Mouse (Mus musculus) liver, embryonic 14.5 days (tissue): ENCODE results near the gene 1700028K03Rik. TPM values are rescaled to one million over a fixed set of nuclear protein-coding genes. Genes with fewer than 3 reads are reported as not detected.
A peak's percentile ranks its signal among the peaks of the same experiment; 100 is the strongest.

ENCODE experiments used
- ATAC-seq: fragments of 200-750 bp; cut with Nextera tagmentation; 2 replicates; pipeline ENCODE4 v1.8.0; 2017; ENCODE audit warnings: moderate number of reproducible peaks, mild to moderate bottlenecking, moderate library complexity; ENCODE audit not compliant: insufficient read depth
- DNase-seq, 3 experiments: peaks; one replicate each; pipeline ENCODE4 v3.0.0-alpha.2; 2012 to 2013; ENCODE audit warnings: low read depth in 3 of 3, low spot score in 3 of 3
- H3K27ac ChIP-seq: fragments of 300-500 bp; sonication (generic); 2 replicates; pipeline ENCODE4 v1.5.1; 2014; ENCODE audit warnings: moderate library complexity, mild to moderate bottlenecking, control low read depth, inconsistent platforms
- H3K27me3 ChIP-seq: fragments of 300-500 bp; sonication (generic); 2 replicates; pipeline ENCODE4 v1.6.1; 2014; ENCODE audit warnings: mild to moderate bottlenecking, low read length, moderate library complexity; ENCODE audit not compliant: control insufficient read depth, insufficient read depth
- H3K36me3 ChIP-seq: fragments of 300-500 bp; sonication (generic); replicated peaks from 2 replicates; pipeline ENCODE4 v1.6.1; 2014; ENCODE audit warnings: low read depth; ENCODE audit not compliant: control insufficient read depth, insufficient read depth
- H3K4me1 ChIP-seq, 2 experiments: fragments of 200-500 bp in 1 of 2; fragments of 300-500 bp in 1 of 2; sonication (generic) in 1 of 2; replicated peaks; 2 replicates each; pipeline ENCODE4 v1.6.1; 2012 to 2014; ENCODE audit warnings: antibody characterized with exemption in 1 of 2, inconsistent platforms in 1 of 2, low read length in 1 of 2; ENCODE audit not compliant: control insufficient read depth in 2 of 2, insufficient read depth in 2 of 2
- H3K4me2 ChIP-seq: fragments of 300-500 bp; sonication (generic); 2 replicates; pipeline ENCODE4 v1.6.1; 2014; ENCODE audit warnings: low read depth, mild to moderate bottlenecking, control low read depth, moderate library complexity
- H3K4me3 ChIP-seq, 2 experiments: fragments of 200-500 bp in 1 of 2; fragments of 300-500 bp in 1 of 2; sonication (generic) in 1 of 2; 2 replicates each; pipeline ENCODE4 v1.5.1; 2012 to 2014; ENCODE audit warnings: low read depth in 2 of 2, low read length in 2 of 2, mild to moderate bottlenecking in 2 of 2, control low read depth in 1 of 2, inconsistent platforms in 1 of 2, moderate library complexity in 1 of 2; ENCODE audit not compliant: insufficient read depth in 1 of 2
- H3K9ac ChIP-seq: fragments of 300-500 bp; sonication (generic); replicated peaks from 2 replicates; pipeline ENCODE4 v1.6.1; 2014; ENCODE audit warnings: mild to moderate bottlenecking, control low read depth, moderate library complexity
- H3K9me3 ChIP-seq: fragments of 300-500 bp; sonication (generic); 2 replicates; pipeline ENCODE4 v1.6.1; 2016; ENCODE audit warnings: low read length, mixed read lengths; ENCODE audit not compliant: control insufficient read depth
- CTCF ChIP-seq: IDR thresholded peaks from 2 replicates; pipeline ENCODE4 v1.5.1; 2016; ENCODE audit warnings: antibody characterized with exemption, low read depth, control low read depth
- EP300 ChIP-seq: IDR thresholded peaks from 2 replicates; pipeline ENCODE4 v1.6.1; 2016; ENCODE audit warnings: antibody characterized with exemption, low read depth
- WGBS: fragments of 180-500 bp; shearing (Covaris S2); extraction: QIAGEN DNeasy Blood & Tissue Kit; methylation state at CpG from one replicate; pipeline ENCODE4 v1.1.7; 2014; ENCODE audit not compliant: insufficient replicate concordance; 5-methylcytosine and 5-hydroxymethylcytosine counted together
- polyA plus RNA-seq, 2 experiments: library from polyadenylated mRNA; depleted of rRNA in 1 of 2; stranded (reverse) in 1 of 2; unstranded in 1 of 2; fragments of >200 nt; fragmentation: Nextera tagmentation in 1 of 2; extraction: Ambion mirVana in 1 of 2; gene quantifications; 2 replicates each; pipeline versions ENCODE4 v1.2.1 to v1.2.3; 2012 to 2014

Gene 1700028K03Rik
- polyA plus RNA-seq, 2 experiments = 0.01 TPM; not detected in 1

DNA sequence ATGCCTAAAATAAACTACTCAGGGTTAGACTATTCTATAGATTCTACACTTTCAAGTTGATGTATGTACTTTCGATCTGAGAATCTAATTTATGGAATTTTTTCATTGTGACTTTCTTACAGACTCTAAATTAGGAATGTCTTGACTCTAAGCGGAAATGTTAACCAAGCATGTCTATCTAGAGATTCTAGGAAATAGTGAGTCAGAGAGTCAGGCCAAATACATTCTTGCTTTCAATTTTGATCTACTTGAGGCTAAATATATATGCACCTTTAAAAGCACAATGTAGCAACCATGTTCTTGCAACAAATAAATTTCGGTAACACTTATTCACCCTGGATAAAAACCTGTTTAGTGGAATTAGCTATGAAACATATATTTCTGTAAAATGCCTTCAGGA is 5.7 kb upstream of the 1700028K03Rik start:
- no peak for TF ChIP-seq CTCF
- no peak for TF ChIP-seq EP300
- no peak for ATAC-seq

GRCm38 (mm10) chr5:107533590-107533989 is 919 bp upstream of the 1700028K03Rik start:
- Histone ChIP-seq H3K27ac (no peak overlapping the region), H3K27me3 (no peaks in the 10 kb centered on the region), H3K9me3 (no peaks in the 10 kb centered on the region), H3K4me1 (peaks cover 0 to 4% of the 10 kb centered on the region in 2 experiments; a peak in 1 of 4 replicates), H3K4me2 (no peak overlapping the region), H3K36me3 (no peaks in the 10 kb centered on the region), H3K9ac (no peak overlapping the region), H3K4me3 (no peak overlapping the region)
- DNase-seq = no peak
- 9% methylated on average over 2 of the region's 2 CpGs for WGBS
- peak; percentile 37; the same call in 1 of the 2 replicates for ATAC-seq
- TF ChIP-seq EP300 (peak; percentile 49), CTCF (no peak)

More for the DNA sequence above, 5.7 kb upstream of the 1700028K03Rik start:
- Histone ChIP-seq H3K9ac (no peak overlapping the region), H3K27ac (no peak overlapping the region), H3K4me3 (no peak overlapping the region), H3K9me3 (no peaks in the 10 kb centered on the region), H3K36me3 (no peaks in the 10 kb centered on the region), H3K4me2 (no peak overlapping the region), H3K4me1 (0 out of 4 replicates have a peak, but pooled peaks cover 0 to 1% of the 10 kb centered on the region in 2 experiments), H3K27me3 (no peaks in the 10 kb centered on the region)
- no peak for DNase-seq
- 63% methylated on average over 3 of the region's 3 CpGs for WGBS

DNA sequence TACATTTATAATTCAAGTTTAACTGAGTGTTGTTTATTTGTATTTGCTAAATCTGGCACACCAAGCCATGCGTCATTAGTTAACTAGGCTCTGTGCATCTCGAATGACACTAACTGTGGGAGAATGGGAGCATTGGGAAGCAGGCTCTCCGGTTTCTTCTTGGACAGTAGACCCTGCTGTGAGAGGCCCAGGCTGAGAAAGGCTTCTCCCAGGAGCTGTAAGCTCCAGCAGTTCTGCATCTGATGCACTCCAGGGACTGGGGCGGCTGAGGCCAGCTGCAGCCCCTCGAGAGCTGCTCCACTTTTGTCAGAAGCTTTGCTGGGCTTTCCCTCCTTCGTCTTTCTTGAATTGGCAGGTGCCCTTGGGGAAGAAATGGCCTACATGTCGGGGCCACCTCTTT is 7.2 kb downstream of the 1700028K03Rik start:
- 65% methylated on average over 7 of the region's 7 CpGs for WGBS
- Histone ChIP-seq H3K4me3 (no peak overlapping the region), H3K4me1 (peaks cover 2 to 4% of the 10 kb centered on the region in 2 experiments; a peak in 1 of 4 replicates), H3K4me2 (no peak overlapping the region), H3K9me3 (no peaks in the 10 kb centered on the region), H3K9ac (no peak overlapping the region), H3K36me3 (no peaks in the 10 kb centered on the region), H3K27ac (no peak overlapping the region), H3K27me3 (peaks cover 3% of the 10 kb centered on the region; the same call in 1 of the 2 replicates)
- TF ChIP-seq CTCF (no peak), EP300 (no peak)
- ATAC-seq (no peak), DNase-seq (no peak)

GRCm38 (mm10) chr5:107545927-107546326 is 11.4 kb downstream of the 1700028K03Rik start:
- WGBS = 43% methylated on average over 4 of the region's 4 CpGs
- Histone ChIP-seq H3K9ac (no peak overlapping the region), H3K36me3 (no peaks in the 10 kb centered on the region), H3K4me1 (peaks cover 18% of the 10 kb centered on the region in 2 experiments), H3K27me3 (peaks cover 3% of the 10 kb centered on the region; the same call in 1 of the 2 replicates), H3K9me3 (no peaks in the 10 kb centered on the region), H3K4me2 (no peak overlapping the region), H3K27ac (no peak overlapping the region), H3K4me3 (no peak overlapping the region)
- DNase-seq = no peak
- no peak for TF ChIP-seq CTCF
- no peak for TF ChIP-seq EP300
- no peak for ATAC-seq

DNA sequence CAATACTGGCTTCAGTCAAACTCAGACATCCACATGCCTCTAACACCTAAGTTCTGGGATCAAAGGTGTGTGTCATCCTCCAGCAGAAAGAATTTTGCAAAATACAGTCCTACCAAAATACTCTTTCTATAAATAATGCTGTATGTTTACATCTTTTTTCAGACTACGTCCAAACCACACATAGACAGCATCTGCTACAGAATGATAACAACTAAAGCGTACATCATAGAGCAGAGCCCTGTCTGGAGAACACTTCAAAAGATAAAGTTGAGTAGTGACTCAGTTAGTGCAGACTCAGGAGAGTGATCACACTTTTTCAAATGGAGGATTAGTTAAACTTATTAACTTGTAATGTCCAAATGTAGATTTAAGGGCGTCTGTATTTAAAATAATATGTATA is 13.4 kb downstream of the 1700028K03Rik start:
- Histone ChIP-seq H3K27ac (peak overlapping the region; percentile 87), H3K4me3 (no peak overlapping the region), H3K36me3 (no peaks in the 10 kb centered on the region), H3K27me3 (no peaks in the 10 kb centered on the region; the same call in 1 of the 2 replicates), H3K9me3 (no peaks in the 10 kb centered on the region), H3K9ac (peak overlapping the region; percentile 38), H3K4me2 (peak overlapping the region; percentile 50), H3K4me1 (peaks cover 18% of the 10 kb centered on the region in 2 experiments)
- TF ChIP-seq CTCF = no peak
- peak; percentile 95 for TF ChIP-seq EP300
- ATAC-seq (peak; percentile 100), DNase-seq (peak; percentile 68 to 75 (median 74))
- 19% methylated on average over 3 of the region's 3 CpGs for WGBS
